ENCODE assay signal across 21 mouse cellular contexts in genomic region chr13:45953098-45953497, GRCm38 (mm10). TPM values are rescaled to one million over a fixed set of nuclear protein-coding genes. Genes with fewer than 3 reads are reported as not detected.
DNase-seq lines count a peak whose midpoint lies in the region; ATAC-seq and TF ChIP-seq lines count a peak whose summit lies in the region.
"Had no signal": no experiment of that assay in that cellular context is flagged by ENCODE, and none has a peak within 500 bp of the region (broad histone marks: within the 10 kb centered on the region; RNA-seq: fewer than 3 reads in every experiment).

No protein-coding gene starts in this region.

- no peak for TF ChIP-seq CTCF in forebrain, postnatal 0 days (IDR thresholded peaks at IDR 0.05; ENCODE audit: low read depth)

- no peaks in the 10 kb centered on the region for H3K27me3 ChIP-seq in forebrain, embryonic 10.5 days (ENCODE audit: poor library complexity, severe bottlenecking)
- no peaks in the 10 kb centered on the region for H3K27me3 ChIP-seq in forebrain, postnatal 0 days (ENCODE audit: insufficient read depth, low read length)
- H3K27me3 ChIP-seq: forebrain, embryonic 12.5 days; forebrain, embryonic 15.5 days; hindbrain, embryonic 12.5 days had no signal

- no peaks in the 10 kb centered on the region for H3K9me3 ChIP-seq in forebrain, embryonic 10.5 days
- no peaks in the 10 kb centered on the region for H3K9me3 ChIP-seq in forebrain, postnatal 0 days (ENCODE audit: low read length)
- H3K9me3 ChIP-seq: forebrain, embryonic 12.5 days; forebrain, embryonic 15.5 days; hindbrain, embryonic 12.5 days had no signal

- H3K9ac ChIP-seq in forebrain, postnatal 0 days = no peak overlapping the region
- H3K9ac ChIP-seq: forebrain, embryonic 12.5 days; forebrain, embryonic 15.5 days; hindbrain, embryonic 12.5 days had no signal

- DNase-seq in forebrain, embryonic 10.5 days (ENCODE audit: extremely low spot score, low spot score) = no peak
- DNase-seq in forebrain, postnatal 0 days = no peak
- DNase-seq in left cerebral cortex, adult 18-20 months (ENCODE audit: low spot score in 2 of 2) = peak; percentile 33 to 37
- DNase-seq in left cerebral cortex, adult 11 months (ENCODE audit: low spot score) = no peak
- DNase-seq in right cerebral cortex, postnatal 25 days = peak; percentile 39
- DNase-seq in right cerebral cortex, adult 2 months (ENCODE audit: low spot score in 2 of 2) = no peak
- no peak for DNase-seq in lung, postnatal 36 days
- DNase-seq: adrenal gland, adult 8-10 months; adrenal gland, postnatal 25 days; cerebellum, adult 18-20 months; cerebellum, adult 9-10 months; cerebellum, postnatal 14 days; gastrocnemius, adult 2 months; gastrocnemius, postnatal 14 days; heart, adult 11 months had no signal

- H3K4me3 ChIP-seq in forebrain, embryonic 10.5 days = no peak overlapping the region
- no peak overlapping the region for H3K4me3 ChIP-seq in forebrain, postnatal 0 days (ENCODE audit: low read depth, low read length)
- H3K4me3 ChIP-seq: forebrain, embryonic 12.5 days; forebrain, embryonic 15.5 days; gastrocnemius, adult 2 months; hindbrain, embryonic 12.5 days had no signal

- WGBS in forebrain, embryonic 10.5 days = 77% methylated on average over 4 of the region's 4 CpGs
- 56% methylated on average over 4 of the region's 4 CpGs for WGBS in forebrain, postnatal 0 days

- no peaks in the 10 kb centered on the region for H3K36me3 ChIP-seq in forebrain, embryonic 10.5 days (replicated peaks)
- peaks cover 8% of the 10 kb centered on the region; the same call in 1 of the 2 replicates for H3K36me3 ChIP-seq in forebrain, postnatal 0 days (ENCODE audit: insufficient read depth)
- H3K36me3 ChIP-seq: forebrain, embryonic 12.5 days; forebrain, embryonic 15.5 days; hindbrain, embryonic 12.5 days had no signal

- H3K4me1 ChIP-seq in forebrain, embryonic 10.5 days = peaks cover 20% of the 10 kb centered on the region
- H3K4me1 ChIP-seq in forebrain, postnatal 0 days (ENCODE audit: insufficient read depth) = no peaks in the 10 kb centered on the region; the same call in 1 of the 2 replicates

- no peak overlapping the region for H3K4me2 ChIP-seq in forebrain, postnatal 0 days (ENCODE audit: low read depth)
- H3K4me2 ChIP-seq: forebrain, embryonic 12.5 days; forebrain, embryonic 15.5 days; heart, embryonic 11.5 days; hindbrain, embryonic 12.5 days had no signal

- ATAC-seq in forebrain, postnatal 0 days = no peak
- ATAC-seq: activated CD4-positive, CD25-positive, alpha-beta regulatory T cell, adult 4 months; forebrain, embryonic 15.5 days; hindbrain, embryonic 16.5 days had no signal

- 0 out of 2 replicates have a peak overlapping the region, but pooled peaks have one; percentile 17 for H3K27ac ChIP-seq in forebrain, embryonic 10.5 days
- no peak overlapping the region for H3K27ac ChIP-seq in forebrain, postnatal 0 days (ENCODE audit: low read depth, low read length)
- H3K27ac ChIP-seq: forebrain, embryonic 12.5 days; forebrain, embryonic 15.5 days; gastrocnemius, adult 2 months; hindbrain, embryonic 12.5 days had no signal

RNA-seq across cellular contexts. Expression of gene Atxn1, which starts 11.7 kb away (rescaled TPM):
- polyA plus RNA-seq in forebrain, embryonic 10.5 days (2016; fragmentation: Nextera tagmentation; extraction: Ambion mirVana) = 1.6 and 2.2 TPM in 2 replicates
- 32.3 and 33.6 TPM in 2 replicates for total RNA-seq in forebrain, postnatal 0 days (2014; rRNA removed)
- 7.6 and 13.0 TPM in 2 replicates for polyA plus RNA-seq in forebrain, postnatal 0 days (2015; fragmentation: Nextera tagmentation; extraction: Ambion mirVana)
- 100 to 1,000 TPM; 167 to 176 TPM for total RNA-seq in left cerebral cortex, adult 18-20 months (2021)

Comparison
In these comparisons a context has a peak if more than half of its experiments do, and no peak if none do; other contexts are left out.
1. DNase-seq: peak in left cerebral cortex, adult 18-20 months (2 of 2) and right cerebral cortex, postnatal 25 days (single experiment); none in forebrain, embryonic 10.5 days (single experiment), forebrain, postnatal 0 days (single experiment), left cerebral cortex, adult 11 months (single experiment), right cerebral cortex, adult 2 months (0 of 2) and lung, postnatal 36 days (single experiment).